Mouse (Mus musculus): ENCODE data around the gene Vmn2r57.
A peak's percentile ranks its signal among the peaks of the same experiment; 100 is the strongest.
"Not testable (repeated sequence)": the region's sequence is repeated elsewhere in the genome, so short reads cannot be mapped to it uniquely, and the experiment has no call there.

Gene Vmn2r57

DNA sequence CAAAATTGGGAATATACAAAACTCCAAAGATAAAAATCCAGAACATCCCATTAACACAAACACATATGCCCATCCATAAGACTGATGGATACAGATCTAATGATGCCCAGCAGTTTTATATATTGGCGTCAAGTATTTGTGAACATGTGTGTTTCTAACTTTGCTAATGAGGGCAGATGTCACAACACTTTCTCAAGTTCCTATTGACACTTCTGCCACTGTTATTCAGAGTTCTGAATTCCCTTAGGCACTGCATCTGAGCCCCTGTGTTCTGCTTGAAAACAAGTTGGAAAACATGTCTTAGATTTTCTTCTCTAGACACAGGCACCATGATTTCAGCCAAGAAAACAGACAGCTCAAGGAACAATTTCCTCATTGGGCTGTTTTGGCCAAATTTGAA, at the start of gene Vmn2r57:
Vmn2r57 (minus strand) TSS at position 101 of the 400 bp plus-strand sequence.
- DNase-seq, result not testable (repeated sequence)

DNA sequence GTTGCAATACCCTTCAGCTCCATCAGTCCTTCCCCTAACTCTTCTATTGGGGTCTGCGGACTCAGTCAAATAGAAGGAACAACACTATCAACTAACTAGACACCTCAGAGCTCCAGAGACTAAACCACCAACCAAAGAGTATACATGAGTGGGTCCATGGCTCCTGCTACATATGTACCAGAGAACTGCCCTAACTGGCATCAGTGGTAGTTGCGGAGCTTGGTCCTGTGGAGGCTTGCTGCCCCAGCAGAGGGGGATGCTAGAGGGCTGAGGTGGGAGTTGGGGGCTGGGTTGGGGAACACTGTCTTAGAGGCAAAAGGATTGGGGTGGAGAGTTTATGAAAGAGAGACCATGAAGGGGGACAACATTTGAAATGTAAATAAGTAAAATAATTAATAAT, 49.4 kb upstream of the Vmn2r57 start:
- DNase-seq, result peak; percentile 19

DNA sequence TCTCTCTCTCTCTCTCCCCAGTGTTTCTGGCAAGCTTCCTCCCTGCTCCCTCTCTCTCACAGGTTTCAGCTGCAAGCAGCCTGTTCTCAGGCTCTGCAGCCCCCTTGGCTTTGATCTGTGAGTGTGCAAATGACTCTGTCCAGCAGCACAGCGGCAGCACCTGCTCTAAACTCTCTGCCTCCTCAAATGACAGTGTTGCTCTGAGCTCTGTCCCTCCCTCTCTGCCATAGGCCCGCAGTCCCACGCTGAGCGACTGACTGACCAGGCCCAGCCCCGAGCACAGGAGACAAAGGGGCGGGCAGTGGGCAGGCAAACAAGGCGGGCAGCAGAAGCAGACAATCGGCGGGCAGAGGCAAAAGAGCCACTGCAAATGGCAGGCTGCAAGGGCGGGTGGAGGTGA, 3.4 kb upstream of the Vmn2r57 start:
- peak; percentile 5 for DNase-seq

DNA sequence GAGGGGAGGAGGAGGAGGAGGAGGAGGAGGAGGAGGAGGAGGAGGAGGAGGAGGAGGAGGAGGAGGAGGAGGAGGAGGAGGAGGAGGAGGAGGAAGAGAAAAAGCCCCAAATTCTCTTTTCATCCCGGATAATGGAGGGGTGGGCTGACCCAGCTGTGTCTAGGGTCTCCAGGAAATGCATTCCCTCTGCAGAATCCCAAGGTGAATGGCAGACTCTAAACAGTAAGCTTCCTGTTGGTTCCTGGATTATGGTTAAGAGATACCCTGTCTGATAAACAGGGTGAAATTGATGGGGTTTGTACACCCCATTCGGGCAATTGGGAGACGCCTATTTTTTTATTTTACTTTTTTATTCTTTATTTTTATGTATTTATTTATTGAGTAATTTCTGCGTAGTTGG, 54.4 kb downstream of the Vmn2r57 start:
- DNase-seq, result no peak

DNA sequence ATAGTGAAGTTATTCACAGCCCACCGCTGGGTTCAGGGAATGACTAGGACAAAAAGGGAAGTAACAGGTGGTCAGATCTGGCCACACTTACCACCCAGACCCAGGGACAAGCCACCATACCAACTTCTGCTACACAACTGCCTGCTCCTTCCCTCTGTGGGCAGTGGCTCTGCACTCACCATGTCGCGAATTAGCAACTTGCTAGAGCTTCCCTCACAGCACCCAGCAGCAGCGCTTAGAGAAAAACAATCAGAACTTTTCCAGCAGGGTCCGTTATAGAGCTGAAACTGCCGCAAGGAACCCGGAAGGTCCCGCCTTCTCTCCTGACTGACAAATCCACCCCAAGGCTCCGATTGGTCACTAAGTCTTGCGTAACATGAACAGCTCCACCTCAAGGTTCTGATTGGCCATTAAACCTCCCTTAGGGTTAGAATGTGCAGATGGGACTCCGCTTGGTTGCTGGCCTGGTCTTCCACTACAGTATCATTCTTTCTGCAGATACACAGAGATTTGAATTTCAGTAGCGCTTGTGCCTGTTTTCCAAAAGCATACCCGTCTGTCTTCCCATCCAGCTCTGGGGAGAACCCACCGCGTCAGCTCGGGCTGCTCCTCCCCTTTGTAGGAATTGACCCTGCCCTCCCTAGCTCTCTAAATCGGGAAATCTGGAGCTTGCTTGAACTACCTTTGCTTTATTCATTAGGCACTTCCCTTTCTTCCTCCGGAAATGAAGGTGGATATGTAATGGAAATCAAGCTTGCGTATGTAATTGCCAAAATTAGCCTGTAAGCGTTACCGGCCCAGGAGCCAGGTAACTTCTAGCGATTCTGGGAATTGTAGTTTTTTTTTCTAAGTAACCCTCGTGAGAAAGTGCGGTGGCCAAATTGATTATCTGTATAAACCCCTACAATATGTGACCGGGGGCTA, 55.2 kb downstream of the Vmn2r57 start, which contains the start of gene AI987944:
AI987944 (minus strand) TSS at position 332 of the 924 bp plus-strand sequence.
- DNase-seq, result peak; percentile 89
